Mouse (Mus musculus): ENCODE data around the gene Apobec1. TPM values are rescaled to one million over a fixed set of nuclear protein-coding genes. Genes with fewer than 3 reads are reported as not detected.
"Not testable (repeated sequence)": the region's sequence is repeated elsewhere in the genome, so short reads cannot be mapped to it uniquely, and the experiment has no call there.

Apobec1 gene
- total and polyA plus RNA-seq, 3 experiments = 39.6 to 42.6 (median 41.9) TPM

- Histone ChIP-seq H3K27ac (ENCODE audit: insufficient read depth, low read depth) (no peak overlapping the region), H3K4me3 (replicated peaks in 1 of 3; ENCODE audit: low read depth in 2 of 3, low read length in 2 of 3, poor library complexity in 1 of 3) (no peak overlapping the region), H3K27me3 (replicated peaks) (no peaks in the 10 kb centered on the region), H3K36me3 (replicated peaks in 1 of 2; ENCODE audit: control insufficient read depth in 1 of 2, insufficient read depth in 1 of 2, low read length in 1 of 2) (no peaks in the 10 kb centered on the region), H3K4me1 (ENCODE audit: control insufficient read depth in 1 of 2, insufficient read depth in 2 of 2) (peaks cover 16 to 43% of the 10 kb centered on the region in 2 experiments; a peak in 3 of 4 replicates), H3K79me2 (replicated peaks; ENCODE audit: control insufficient read depth, extremely low read depth, insufficient read depth, poor library complexity, severe bottlenecking) (no peaks in the 10 kb centered on the region), H3K9ac (ENCODE audit: insufficient read depth, low read depth) (no peak overlapping the region), H3K4me2 (ENCODE audit: insufficient read depth, low read depth, poor library complexity, severe bottlenecking) (no peak overlapping the region), H3K9me3 (replicated peaks; ENCODE audit: low read length) (peaks cover 3% of the 10 kb centered on the region)
- TF ChIP-seq ETS1 (conservative IDR thresholded peaks at IDR 0.05; ENCODE audit: low read depth, low read length) = no peak
- peak in 1 of 2 experiments; percentile 24; a peak in 2 of 4 replicates for TF ChIP-seq CTCF (conservative IDR thresholded peaks at IDR 0.05 in 1 of 2, IDR thresholded peaks at IDR 0.05 in 1 of 2; ENCODE audit: low read depth in 2 of 2, low read length in 2 of 2)
- no peak for TF ChIP-seq HCFC1 (IDR thresholded peaks at IDR 0.05; ENCODE audit: low read depth, low read length)
- DNase-seq (ENCODE audit: extremely low read depth) = no peak
- dilution Hi-C loops (cut with MboI; ENCODE audit: extremely low pct_ligation_motif_present, extremely low pct_unique_long_range_greater_than_20kb, low sequenced_read_pairs) = no loop called here
- in situ Hi-C loops (cut with MboI; ENCODE audit: low pct_ligation_motif_present, low pct_unique_long_range_greater_than_20kb, low sequenced_read_pairs) = loop anchor here (25.0 kb wide), 1 partner anchor 137 kb away; no protein-coding TSS in a partner anchor
Measured at GRCm38 (mm10) chr6:122649903-122650302, 47.7 kb upstream of the Apobec1 start.

GRCm38 (mm10) chr6:122644196-122644595 lies 42.0 kb upstream of the Apobec1 start:
- H3K9ac ChIP-seq (ENCODE audit: insufficient read depth, low read depth); H3K4me3 ChIP-seq (replicated peaks in 1 of 3; ENCODE audit: low read depth in 2 of 3, low read length in 2 of 3, poor library complexity in 1 of 3); H3K4me2 ChIP-seq (ENCODE audit: insufficient read depth, low read depth, poor library complexity, severe bottlenecking); DNase-seq (ENCODE audit: extremely low read depth); H3K4me1 ChIP-seq (ENCODE audit: control insufficient read depth in 1 of 2, insufficient read depth in 2 of 2); dilution Hi-C loops (cut with MboI; ENCODE audit: extremely low pct_ligation_motif_present, extremely low pct_unique_long_range_greater_than_20kb, low sequenced_read_pairs); H3K79me2 ChIP-seq (replicated peaks; ENCODE audit: control insufficient read depth, extremely low read depth, insufficient read depth, poor library complexity, severe bottlenecking); H3K9me3 ChIP-seq (replicated peaks; ENCODE audit: low read length); H3K27me3 ChIP-seq (replicated peaks); H3K36me3 ChIP-seq (replicated peaks in 1 of 2; ENCODE audit: control insufficient read depth in 1 of 2, insufficient read depth in 1 of 2, low read length in 1 of 2); in situ Hi-C loops (cut with MboI; ENCODE audit: low pct_ligation_motif_present, low pct_unique_long_range_greater_than_20kb, low sequenced_read_pairs); H3K27ac ChIP-seq (ENCODE audit: insufficient read depth, low read depth): not testable (repeated sequence)

- in situ Hi-C loops (cut with MboI; ENCODE audit: low pct_ligation_motif_present, low pct_unique_long_range_greater_than_20kb, low sequenced_read_pairs); H3K27ac ChIP-seq (ENCODE audit: insufficient read depth, low read depth): not testable (repeated sequence)
Measured at GRCm38 (mm10) chr6:122637566-122637965, 35.3 kb upstream of the Apobec1 start.

GRCm38 (mm10) chr6:122636666-122637065 lies 34.4 kb upstream of the Apobec1 start:
- in situ Hi-C loops (cut with MboI; ENCODE audit: low pct_ligation_motif_present, low pct_unique_long_range_greater_than_20kb, low sequenced_read_pairs) (no loop called here), dilution Hi-C loops (cut with MboI; ENCODE audit: extremely low pct_ligation_motif_present, extremely low pct_unique_long_range_greater_than_20kb, low sequenced_read_pairs) (no loop called here)
- peak overlapping the region; percentile 21; the same call in 1 of the 2 replicates for H3K4me2 ChIP-seq (ENCODE audit: insufficient read depth, low read depth, poor library complexity, severe bottlenecking)
- H3K79me2 ChIP-seq (replicated peaks; ENCODE audit: control insufficient read depth, extremely low read depth, insufficient read depth, poor library complexity, severe bottlenecking) = no peaks in the 10 kb centered on the region
- H3K27me3 ChIP-seq (replicated peaks) = no peaks in the 10 kb centered on the region
- peak; percentile 33 for DNase-seq (ENCODE audit: extremely low read depth)
- peak overlapping the region; percentile 25; the same call in 1 of the 2 replicates for H3K27ac ChIP-seq (ENCODE audit: insufficient read depth, low read depth)
- no peak for TF ChIP-seq ETS1 (conservative IDR thresholded peaks at IDR 0.05; ENCODE audit: low read depth, low read length)
- TF ChIP-seq CTCF (conservative IDR thresholded peaks at IDR 0.05 in 1 of 2, IDR thresholded peaks at IDR 0.05 in 1 of 2; ENCODE audit: low read depth in 2 of 2, low read length in 2 of 2) = peak in 1 of 2 experiments; percentile 67; a peak in 2 of 4 replicates
- peak; percentile 61 for TF ChIP-seq SMC3 (IDR thresholded peaks at IDR 0.05; ENCODE audit: low read depth, low read length)
- peak; percentile 51 for TF ChIP-seq RAD21 (IDR thresholded peaks at IDR 0.05; ENCODE audit: low read depth, low read length)
- TF ChIP-seq NELFE (IDR thresholded peaks at IDR 0.05; ENCODE audit: low read depth, low read length) = no peak
- no peaks in the 10 kb centered on the region for H3K9me3 ChIP-seq (replicated peaks; ENCODE audit: low read length)
- peaks cover 4 to 37% of the 10 kb centered on the region in 2 experiments; a peak in 3 of 4 replicates for H3K4me1 ChIP-seq (ENCODE audit: control insufficient read depth in 1 of 2, insufficient read depth in 2 of 2)
- H3K36me3 ChIP-seq (replicated peaks in 1 of 2; ENCODE audit: control insufficient read depth in 1 of 2, insufficient read depth in 1 of 2, low read length in 1 of 2) = no peaks in the 10 kb centered on the region
- no peak overlapping the region for H3K4me3 ChIP-seq (replicated peaks in 1 of 3; ENCODE audit: low read depth in 2 of 3, low read length in 2 of 3, poor library complexity in 1 of 3)
- H3K9ac ChIP-seq (ENCODE audit: insufficient read depth, low read depth) = no peak overlapping the region

More at GRCm38 (mm10) chr6:122637566-122637965, 35.3 kb upstream of the Apobec1 start:
- H3K36me3 ChIP-seq (replicated peaks in 1 of 2; ENCODE audit: control insufficient read depth in 1 of 2, insufficient read depth in 1 of 2, low read length in 1 of 2); H3K27me3 ChIP-seq (replicated peaks); H3K9me3 ChIP-seq (replicated peaks; ENCODE audit: low read length); H3K79me2 ChIP-seq (replicated peaks; ENCODE audit: control insufficient read depth, extremely low read depth, insufficient read depth, poor library complexity, severe bottlenecking); dilution Hi-C loops (cut with MboI; ENCODE audit: extremely low pct_ligation_motif_present, extremely low pct_unique_long_range_greater_than_20kb, low sequenced_read_pairs); DNase-seq (ENCODE audit: extremely low read depth); H3K4me2 ChIP-seq (ENCODE audit: insufficient read depth, low read depth, poor library complexity, severe bottlenecking); H3K9ac ChIP-seq (ENCODE audit: insufficient read depth, low read depth); H3K4me3 ChIP-seq (replicated peaks in 1 of 3; ENCODE audit: low read depth in 2 of 3, low read length in 2 of 3, poor library complexity in 1 of 3): not testable (repeated sequence)
- peaks cover 4 to 33% of the 10 kb centered on the region in 2 experiments; a peak in 3 of 4 replicates for H3K4me1 ChIP-seq (ENCODE audit: control insufficient read depth in 1 of 2, insufficient read depth in 2 of 2)

Data from CH12.LX (cell line).